Mouse (Mus musculus) G1E (cell line): Measurements from ENCODE around the gene Fam50b.

Source experiments
- CTCF ChIP-seq: IDR thresholded peaks from 2 replicates; pipeline ENCODE4 v1.5.1; 2012; ENCODE audit warnings: low read depth, low read length, inconsistent platforms, mixed read lengths
- GATA1 ChIP-seq: IDR thresholded peaks from 2 replicates; pipeline ENCODE4 v1.6.1; 2012; ENCODE audit warnings: borderline replicate concordance, low read length, inconsistent platforms, mixed read lengths
- GATA2 ChIP-seq: IDR thresholded peaks from 2 replicates; pipeline ENCODE4 v1.6.1; 2012; ENCODE audit warnings: low read depth, low read length, inconsistent platforms, borderline replicate concordance
- POLR2AphosphoS5 ChIP-seq: IDR thresholded peaks from 2 replicates; pipeline ENCODE4 v1.6.1; 2012; ENCODE audit warnings: low read depth, low read length, inconsistent platforms; ENCODE audit not compliant: insufficient replicate concordance
- TAL1 ChIP-seq: conservative IDR thresholded peaks from 2 replicates; pipeline ENCODE4 v1.6.1; 2012; ENCODE audit warnings: low read depth, low read length, inconsistent platforms, mixed read lengths

DNA sequence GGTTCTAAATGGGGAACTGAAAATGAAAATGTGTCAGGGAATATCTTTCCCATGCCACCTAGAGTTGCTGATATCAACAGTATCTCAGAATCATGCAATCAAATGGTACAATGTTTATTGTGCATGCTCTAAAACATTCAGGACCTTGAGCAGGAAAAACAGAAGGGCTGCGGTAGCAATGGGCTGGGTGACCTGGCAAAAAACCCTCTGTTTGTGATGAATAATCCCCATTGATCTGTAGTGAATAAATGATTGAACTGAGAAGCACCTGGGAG is 4.0 kb downstream of the Fam50b start:
- TF ChIP-seq CTCF (no peak), GATA2 (no peak), GATA1 (no peak), POLR2AphosphoS5 (no peak), TAL1 (no peak)
